Mouse (Mus musculus) midbrain, embryonic 14.5 days (tissue): Measurements from ENCODE around the gene Prdm16. TPM values are rescaled to one million over a fixed set of nuclear protein-coding genes. Genes with fewer than 3 reads are reported as not detected.

Source experiments
- ATAC-seq: fragments of 200-750 bp; cut with Nextera tagmentation; 2 replicates; pipeline ENCODE4 v1.8.0; 2017; ENCODE audit warnings: moderate number of reproducible peaks, moderate library complexity; ENCODE audit not compliant: low FRiP score, low TSS enrichment
- DNase-seq: peaks from one replicate; pipeline ENCODE4 v3.0.0-alpha.2; 2015
- H3K27ac ChIP-seq: fragments of 300-500 bp; sonication (generic); replicated peaks from 2 replicates; pipeline ENCODE4 v1.5.1; 2014; ENCODE audit warnings: mild to moderate bottlenecking, low read depth, low read length, moderate library complexity
- H3K27me3 ChIP-seq: fragments of 300-500 bp; sonication (generic); 2 replicates; pipeline ENCODE4 v1.6.1; 2014; ENCODE audit warnings: low read length, control low read depth, mixed read lengths; ENCODE audit not compliant: control insufficient read depth, insufficient read depth
- H3K36me3 ChIP-seq: fragments of 300-500 bp; sonication (generic); 2 replicates; pipeline ENCODE4 v1.6.1; 2014; ENCODE audit warnings: low read length, control low read depth; ENCODE audit not compliant: control insufficient read depth, insufficient read depth
- H3K4me1 ChIP-seq: fragments of 300-500 bp; sonication (generic); 2 replicates; pipeline ENCODE4 v1.6.1; 2014; ENCODE audit warnings: mild to moderate bottlenecking, antibody characterized with exemption, low read length, control low read depth; ENCODE audit not compliant: control insufficient read depth, insufficient read depth
- H3K4me2 ChIP-seq: fragments of 300-500 bp; sonication (generic); 2 replicates; pipeline ENCODE4 v1.6.1; 2014; ENCODE audit warnings: mild to moderate bottlenecking, low read length, moderate library complexity
- H3K4me3 ChIP-seq: fragments of 300-500 bp; sonication (generic); replicated peaks from 2 replicates; pipeline ENCODE4 v1.5.1; 2014; ENCODE audit warnings: low read depth, low read length
- H3K9ac ChIP-seq: fragments of 300-500 bp; sonication (generic); replicated peaks from 2 replicates; pipeline ENCODE4 v1.6.1; 2014; ENCODE audit warnings: mild to moderate bottlenecking, low read length, moderate library complexity
- H3K9me3 ChIP-seq: fragments of 300-500 bp; sonication (generic); 2 replicates; pipeline ENCODE4 v1.6.1; 2016; ENCODE audit warnings: low read length, control low read depth, mixed read lengths; ENCODE audit not compliant: control insufficient read depth
- WGBS: fragments of 180-500 bp; shearing (Covaris S2); extraction: QIAGEN DNeasy Blood & Tissue Kit; methylation state at CpG from one replicate; pipeline ENCODE4 v1.1.7; 2014; 5-methylcytosine and 5-hydroxymethylcytosine counted together
- polyA plus RNA-seq: library from polyadenylated mRNA; unstranded; fragments of >200 nt; fragmentation: Nextera tagmentation; extraction: Ambion mirVana; gene quantifications from 2 replicates; pipeline ENCODE4 v1.2.1, GENCODE M21; 2014

Gene Prdm16
- polyA plus RNA-seq, 1 experiment from 2014 or later, result 10.1 TPM

- no peak overlapping the region for H3K4me3 ChIP-seq
- DNase-seq, result no peak
- no peak overlapping the region for H3K4me2 ChIP-seq
- H3K27ac ChIP-seq, result no peak overlapping the region
- no peak overlapping the region for H3K9ac ChIP-seq
- WGBS, result 83% methylated on average over 8 of the region's 8 CpGs
- H3K27me3 ChIP-seq, result no peaks in the 10 kb centered on the region
- H3K36me3 ChIP-seq, result no peaks in the 10 kb centered on the region
- no peak for ATAC-seq
- H3K9me3 ChIP-seq, result no peaks in the 10 kb centered on the region
- peaks cover 8% of the 10 kb centered on the region; the same call in 1 of the 2 replicates for H3K4me1 ChIP-seq
Measured at GRCm38 (mm10) chr4:154671232-154671912, 34.7 kb upstream of the Prdm16 start.

GRCm38 (mm10) chr4:154667767-154668166, 31.1 kb upstream of the Prdm16 start, which contains the start of gene Actrt2:
Gene Actrt2 (minus strand): TSS chr4:154667867.
- DNase-seq, result no peak
- 89% methylated on average over 2 of the region's 2 CpGs for WGBS
- Histone ChIP-seq H3K4me2 (no peak within 1 kb of the TSS), H3K9me3 (no peaks in the 10 kb centered on the region), H3K4me3 (no peak within 1 kb of the TSS), H3K27me3 (no peaks in the 10 kb centered on the region), H3K27ac (no peak within 1 kb of the TSS), H3K4me1 (no peaks in the 10 kb centered on the region), H3K9ac (no peak within 1 kb of the TSS), H3K36me3 (no peaks in the 10 kb centered on the region)
- no peak for ATAC-seq

GRCm38 (mm10) chr4:154662681-154663215, 26.1 kb upstream of the Prdm16 start:
- Histone ChIP-seq H3K27me3 (no peaks in the 10 kb centered on the region), H3K27ac (no peak overlapping the region), H3K4me1 (no peaks in the 10 kb centered on the region), H3K4me3 (no peak overlapping the region), H3K36me3 (no peaks in the 10 kb centered on the region), H3K4me2 (no peak overlapping the region), H3K9me3 (no peaks in the 10 kb centered on the region), H3K9ac (no peak overlapping the region)
- DNase-seq (no peak), ATAC-seq (no peak)
- 72% methylated on average over 12 of the region's 12 CpGs for WGBS

- DNase-seq (no peak), ATAC-seq (no peak)
- H3K27me3 ChIP-seq, result no peaks in the 10 kb centered on the region
- H3K4me3 ChIP-seq, result no peak overlapping the region
- H3K9ac ChIP-seq, result no peak overlapping the region
- 44% methylated on average over 6 of the region's 6 CpGs for WGBS
- H3K36me3 ChIP-seq, result no peaks in the 10 kb centered on the region
- no peak overlapping the region for H3K4me2 ChIP-seq
- no peaks in the 10 kb centered on the region for H3K4me1 ChIP-seq
- no peak overlapping the region for H3K27ac ChIP-seq
- H3K9me3 ChIP-seq, result no peaks in the 10 kb centered on the region
Measured at GRCm38 (mm10) chr4:154661256-154661655, 24.6 kb upstream of the Prdm16 start.

GRCm38 (mm10) chr4:154660025-154660424, 23.4 kb upstream of the Prdm16 start:
- Histone ChIP-seq H3K36me3 (no peaks in the 10 kb centered on the region), H3K9me3 (no peaks in the 10 kb centered on the region), H3K4me1 (no peaks in the 10 kb centered on the region), H3K9ac (no peak overlapping the region), H3K4me2 (no peak overlapping the region), H3K27ac (no peak overlapping the region), H3K4me3 (no peak overlapping the region), H3K27me3 (no peaks in the 10 kb centered on the region)
- no peak for ATAC-seq
- DNase-seq, result no peak

- 81% methylated on average over 15 of the region's 15 CpGs for WGBS
- H3K36me3 ChIP-seq, result no peaks in the 10 kb centered on the region
- DNase-seq, result no peak
Measured at GRCm38 (mm10) chr4:154655134-154655910, 18.6 kb upstream of the Prdm16 start.

GRCm38 (mm10) chr4:154652494-154652893, 15.8 kb upstream of the Prdm16 start:
- no peak overlapping the region for H3K27ac ChIP-seq
- H3K9ac ChIP-seq, result no peak overlapping the region
- H3K27me3 ChIP-seq, result 0 out of 2 replicates have a peak, but pooled peaks cover 3% of the 10 kb centered on the region
- no peaks in the 10 kb centered on the region for H3K36me3 ChIP-seq
- no peak overlapping the region for H3K4me3 ChIP-seq
- no peak overlapping the region for H3K4me2 ChIP-seq
- DNase-seq, result no peak
- WGBS, result 8% methylated on average over 5 of the region's 5 CpGs
- H3K4me1 ChIP-seq, result no peaks in the 10 kb centered on the region
- no peak for ATAC-seq
- no peaks in the 10 kb centered on the region for H3K9me3 ChIP-seq

More at GRCm38 (mm10) chr4:154655134-154655910, 18.6 kb upstream of the Prdm16 start:
- Histone ChIP-seq H3K9ac (no peak overlapping the region), H3K27ac (no peak overlapping the region), H3K4me2 (no peak overlapping the region), H3K4me1 (no peaks in the 10 kb centered on the region), H3K27me3 (0 out of 2 replicates have a peak, but pooled peaks cover 3% of the 10 kb centered on the region), H3K9me3 (no peaks in the 10 kb centered on the region), H3K4me3 (no peak overlapping the region)
- ATAC-seq, result no peak

- ATAC-seq (no peak), DNase-seq (no peak)
- Histone ChIP-seq H3K27me3 (peaks cover 14% of the 10 kb centered on the region), H3K9me3 (peaks cover 12% of the 10 kb centered on the region), H3K9ac (no peak overlapping the region), H3K4me2 (no peak overlapping the region), H3K27ac (no peak overlapping the region), H3K4me1 (no peaks in the 10 kb centered on the region), H3K36me3 (no peaks in the 10 kb centered on the region), H3K4me3 (no peak overlapping the region)
- 82% methylated on average over 19 of the region's 19 CpGs for WGBS
Measured at GRCm38 (mm10) chr4:154649083-154649747, 12.5 kb upstream of the Prdm16 start.
